Mouse (Mus musculus): ENCODE results near the gene Tdrkh. TPM values are rescaled to one million over a fixed set of nuclear protein-coding genes. Genes with fewer than 3 reads are reported as not detected.

Tdrkh gene
- polyA plus RNA-seq (2012; fragmentation: generic; extraction: Trizol), result under 1 TPM; 0.15 to 0.26 TPM

DNA sequence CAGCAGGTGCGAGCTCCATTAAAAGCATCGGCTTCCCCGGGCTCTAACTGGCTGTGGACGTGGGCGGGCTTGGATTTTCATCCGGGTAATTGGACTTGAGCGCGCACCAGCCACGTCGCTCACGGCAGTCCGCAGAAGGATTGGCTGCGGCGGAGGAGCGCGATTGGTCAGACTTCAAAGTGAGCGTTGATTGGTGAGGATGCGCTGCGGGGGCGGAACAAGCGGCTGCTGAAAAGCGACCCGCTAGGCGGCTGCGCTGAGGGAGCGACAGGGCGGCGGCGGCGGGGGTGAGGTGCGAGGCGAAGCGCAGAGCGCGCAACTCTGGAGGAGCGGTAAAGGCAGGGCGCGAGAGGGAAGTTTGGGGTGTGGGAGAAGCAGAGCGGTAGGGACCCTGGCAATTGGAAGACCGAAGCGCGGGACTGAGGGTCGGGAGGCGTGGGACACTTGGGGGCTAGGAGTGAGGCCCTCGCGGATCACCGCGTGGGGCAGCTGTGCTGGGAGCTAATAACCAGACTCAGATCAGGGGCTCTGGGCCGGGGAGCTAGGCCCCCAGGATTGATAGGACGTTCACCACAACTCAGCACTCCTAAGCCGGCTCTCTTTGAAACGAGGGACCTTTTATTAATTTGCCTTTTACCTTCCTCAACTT lies at the start of gene Tdrkh:
TSS of gene Tdrkh (plus strand) at position 243 of the 649 bp plus-strand sequence.

DNA sequence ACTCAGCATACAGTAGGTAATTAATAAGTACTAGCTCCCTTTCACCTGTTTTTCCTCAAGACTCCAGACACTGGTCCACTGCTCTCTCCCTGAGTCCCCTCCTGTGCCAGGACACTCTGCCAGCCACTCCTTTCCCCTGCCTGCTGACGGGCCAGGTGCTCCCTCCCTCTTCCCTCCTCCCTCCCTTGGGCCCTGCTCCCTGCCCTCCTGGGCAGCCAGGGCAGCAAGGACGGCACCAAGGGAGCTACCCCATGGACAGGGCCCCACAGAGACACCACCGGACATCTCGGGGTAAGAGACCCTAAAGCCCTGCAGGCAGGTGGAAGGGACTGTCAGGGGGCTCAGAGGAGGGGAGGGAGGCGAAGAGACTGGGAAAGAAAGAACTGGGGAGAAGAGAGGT lies 40.4 kb upstream of the Tdrkh start, which contains the start of gene Rorc:
TSS of gene Rorc (plus strand) at position 154 of the 400 bp plus-strand sequence.

DNA sequence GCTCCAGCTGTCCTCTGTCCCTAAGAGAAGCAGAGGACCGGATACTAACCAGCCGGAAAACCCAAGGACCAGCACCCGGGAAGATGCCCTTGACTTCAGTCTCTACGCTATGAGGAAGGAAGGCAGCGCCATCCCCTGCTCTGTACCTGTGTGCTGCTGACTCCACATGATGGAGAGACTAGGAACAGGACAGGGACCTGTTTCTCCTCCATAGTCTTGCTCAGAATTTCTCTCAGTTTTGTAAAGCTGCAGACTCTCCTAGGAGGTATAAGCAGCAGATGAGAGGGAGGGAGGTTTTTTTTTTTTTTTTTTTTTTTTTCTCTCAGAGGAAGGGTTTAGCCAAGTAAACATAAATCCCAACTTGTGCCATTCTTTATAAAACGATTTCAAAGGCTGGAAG lies 14.9 kb upstream of the Tdrkh start, which contains the start of gene Lingo4:
TSS of gene Lingo4 (plus strand) at position 301 of the 400 bp plus-strand sequence.

DNA sequence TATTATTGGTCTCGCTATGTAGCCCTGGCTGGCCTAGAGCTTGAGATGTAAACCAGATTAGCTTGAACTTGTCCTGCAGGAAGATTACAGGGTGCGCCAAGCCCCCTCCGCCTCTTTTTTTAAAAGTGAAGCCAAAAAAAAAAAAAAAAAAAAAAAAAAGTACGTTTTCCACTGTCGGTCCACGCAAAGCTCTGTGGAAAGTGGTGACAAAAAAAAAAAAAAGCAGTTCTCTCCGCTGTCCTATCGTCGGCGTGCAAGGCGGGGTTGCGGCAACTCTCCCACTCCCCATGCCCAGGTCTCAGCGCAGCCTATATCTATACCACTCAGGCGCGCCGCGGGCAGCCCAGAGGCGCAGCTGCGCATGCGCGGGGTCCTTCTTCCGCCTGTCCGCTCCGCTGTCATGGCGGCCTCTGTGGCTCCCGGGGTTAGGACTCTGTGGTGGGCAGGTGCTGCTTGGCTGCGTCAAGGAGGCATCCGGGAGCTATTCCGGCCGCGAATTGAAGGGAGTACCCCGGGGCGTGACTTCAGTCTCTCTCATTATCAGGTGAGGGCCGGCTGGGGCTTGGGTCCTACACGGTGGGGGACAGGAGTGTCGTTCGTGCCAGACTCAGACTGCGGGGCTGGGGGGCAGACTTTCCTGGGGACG lies 30.0 kb downstream of the Tdrkh start, which contains the start of gene Mrpl9:
TSS of gene Mrpl9 (plus strand) at position 368 of the 646 bp plus-strand sequence.

DNA sequence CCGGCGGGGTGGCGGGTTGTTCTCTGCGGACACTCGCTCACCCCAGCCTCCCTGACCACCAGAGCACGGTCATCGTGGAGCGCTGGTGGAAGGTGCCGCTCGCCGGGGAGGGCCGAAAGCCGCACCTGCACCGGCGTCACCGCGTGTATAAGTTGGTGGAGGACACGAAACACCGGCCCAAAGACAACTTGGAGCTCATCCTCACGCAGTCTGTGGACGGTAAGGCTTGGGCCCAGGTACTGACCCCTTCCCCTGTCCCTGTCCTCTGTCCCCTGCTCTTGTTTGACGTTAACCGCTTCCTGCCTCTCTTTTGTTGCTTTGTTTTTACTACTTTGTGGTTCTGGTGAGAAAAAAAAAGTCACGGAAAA lies 30.5 kb downstream of the Tdrkh start, which contains the start of gene Oaz3:
TSS of gene Oaz3 (minus strand) at position 319 of the 368 bp plus-strand sequence.

DNA sequence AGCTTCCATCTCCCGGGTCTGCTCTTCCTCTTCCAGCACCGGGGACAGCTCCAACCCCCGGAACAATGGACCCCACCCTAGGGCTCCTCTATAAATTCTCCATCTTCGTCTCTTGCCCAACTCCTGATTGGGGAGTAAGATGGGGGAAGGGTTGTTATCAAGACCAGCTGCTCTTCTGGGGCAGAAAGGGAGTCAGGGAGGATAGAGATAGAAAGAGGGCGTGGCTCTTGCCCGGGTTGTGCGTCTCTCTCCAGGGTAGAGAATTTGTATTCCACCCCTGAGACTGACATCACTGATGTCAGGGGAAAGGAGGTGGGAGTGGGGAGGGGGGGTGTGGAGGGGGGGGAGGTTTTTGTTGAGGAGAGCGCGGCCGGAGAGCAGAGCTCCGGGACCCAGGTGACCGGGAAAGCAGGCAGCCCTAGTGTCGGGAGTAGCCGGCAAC lies 64.9 kb downstream of the Tdrkh start, which contains the start of gene Celf3:
TSS of gene Celf3 (plus strand) at position 315 of the 442 bp plus-strand sequence.

DNA sequence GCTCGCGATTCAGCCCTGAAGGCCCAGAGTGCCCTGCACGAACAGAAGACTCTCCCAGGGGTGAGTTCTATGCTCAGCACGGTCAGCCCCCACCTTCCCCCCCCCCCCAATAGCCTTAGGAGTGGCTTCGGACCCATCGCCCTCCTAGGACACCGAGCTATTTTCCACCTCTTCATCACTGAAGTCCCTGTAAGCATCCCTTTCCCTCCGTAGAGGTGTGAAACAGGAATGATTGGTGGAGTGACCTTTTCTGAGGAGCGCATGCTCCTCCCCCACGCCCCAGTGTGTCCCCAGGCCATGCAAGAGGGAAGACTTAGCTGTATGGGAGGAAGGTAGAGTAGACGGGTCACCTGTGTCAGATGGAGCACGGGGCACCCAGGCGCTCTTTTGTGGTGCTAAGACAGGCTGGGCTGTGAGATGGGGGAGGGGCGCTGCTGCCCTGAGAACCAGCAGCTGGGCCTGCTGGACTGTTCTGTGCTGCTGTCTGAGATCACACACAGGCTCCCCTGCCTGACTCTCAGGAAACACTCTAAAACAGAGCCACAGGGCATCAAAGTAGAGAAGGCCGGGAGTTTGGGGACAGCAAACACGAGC lies 67.3 kb downstream of the Tdrkh start, which contains the start of gene Riiad1:
TSS of gene Riiad1 (minus strand) at position 51 of the 594 bp plus-strand sequence.

Other genes starting within 250 kb of the Tdrkh start
- not detected for gene Gm10696, start 235.1 kb upstream of the Tdrkh start, polyA plus RNA-seq (2012; fragmentation: generic; extraction: Trizol)
- not detected for gene Gm5286, start 216.6 kb upstream of the Tdrkh start, polyA plus RNA-seq (2012; fragmentation: generic; extraction: Trizol)
- gene Gm4778, start 149.2 kb upstream of the Tdrkh start, polyA plus RNA-seq (2012; fragmentation: generic; extraction: Trizol), result not detected
- gene Them4, start 103.2 kb upstream of the Tdrkh start, polyA plus RNA-seq (2012; fragmentation: generic; extraction: Trizol), result 1 to 10 TPM in 1 of 2 experiments, under 1 TPM in 1; 0.30 to 1.3 TPM
- gene Them5, start 71.2 kb upstream of the Tdrkh start, polyA plus RNA-seq (2012; fragmentation: generic; extraction: Trizol), result under 1 TPM in 1 of 2 experiments, not detected in 1; 0.02 TPM
- under 1 TPM in 1 of 2 experiments, not detected in 1; 0.14 TPM for gene C2cd4d, start 50.8 kb upstream of the Tdrkh start, polyA plus RNA-seq (2012; fragmentation: generic; extraction: Trizol)
- gene Rorc, start 40.5 kb upstream of the Tdrkh start, polyA plus RNA-seq (2012; fragmentation: generic; extraction: Trizol), result under 1 TPM; 0.04 to 0.11 TPM
- not detected for gene Lingo4, start 14.8 kb upstream of the Tdrkh start, polyA plus RNA-seq (2012; fragmentation: generic; extraction: Trizol)
- gene Mrpl9, start 30.0 kb downstream of the Tdrkh start, polyA plus RNA-seq (2012; fragmentation: generic; extraction: Trizol), result 10 to 100 TPM; 29.8 to 64.3 TPM
- under 1 TPM; 0.05 to 0.27 TPM for gene Oaz3, start 30.6 kb downstream of the Tdrkh start, polyA plus RNA-seq (2012; fragmentation: generic; extraction: Trizol)
- under 1 TPM; 0.06 to 0.84 TPM for gene Celf3, start 65.0 kb downstream of the Tdrkh start, polyA plus RNA-seq (2012; fragmentation: generic; extraction: Trizol)
- under 1 TPM in 1 of 2 experiments, not detected in 1; 0.97 TPM for gene Riiad1, start 67.1 kb downstream of the Tdrkh start, polyA plus RNA-seq (2012; fragmentation: generic; extraction: Trizol)
- 10 to 100 TPM in 1 of 2 experiments, 1 to 10 TPM in 1; 3.0 to 11.5 TPM for gene Snx27, start 169.4 kb downstream of the Tdrkh start, polyA plus RNA-seq (2012; fragmentation: generic; extraction: Trizol)
- not detected for gene Gm10972, start 229.8 kb downstream of the Tdrkh start, polyA plus RNA-seq (2012; fragmentation: generic; extraction: Trizol)
- 1 to 10 TPM in 1 of 2 experiments, under 1 TPM in 1; 0.85 to 2.2 TPM for gene Tuft1, start 245.6 kb downstream of the Tdrkh start, polyA plus RNA-seq (2012; fragmentation: generic; extraction: Trizol)

Measured in C3H10T1/2 (cell line).